Mouse (Mus musculus) midbrain, postnatal 0 days (tissue): ENCODE measurements around the gene Mfap2. TPM values are rescaled to one million over a fixed set of nuclear protein-coding genes. Genes with fewer than 3 reads are reported as not detected.

Experiments used
- ATAC-seq: fragments of 200-750 bp; cut with Nextera tagmentation; 2 replicates; pipeline ENCODE4 v1.8.0; 2017; ENCODE audit warnings: moderate number of reproducible peaks, mild to moderate bottlenecking, moderate TSS enrichment, moderate library complexity; ENCODE audit not compliant: low FRiP score
- DNase-seq: peaks from one replicate; pipeline ENCODE4 v3.0.0-alpha.2; 2015; ENCODE audit warnings: low spot score
- H3K27ac ChIP-seq: fragments of 300-500 bp; sonication (generic); 2 replicates; pipeline ENCODE4 v1.5.1; 2014; ENCODE audit warnings: low read depth, mild to moderate bottlenecking, low read length, mixed read lengths
- H3K27me3 ChIP-seq: fragments of 300-500 bp; sonication (generic); 2 replicates; pipeline ENCODE4 v1.6.1; 2014; ENCODE audit warnings: low read length, control low read depth, mixed read lengths; ENCODE audit not compliant: insufficient read depth
- H3K36me3 ChIP-seq: fragments of 300-500 bp; sonication (generic); 2 replicates; pipeline ENCODE4 v1.6.1; 2014; ENCODE audit warnings: low read length, control low read depth, mixed read lengths; ENCODE audit not compliant: insufficient read depth
- H3K4me1 ChIP-seq: fragments of 300-500 bp; sonication (generic); 2 replicates; pipeline ENCODE4 v1.6.1; 2014; ENCODE audit warnings: mild to moderate bottlenecking, control low read depth, antibody characterized with exemption, low read length, mixed read lengths; ENCODE audit not compliant: insufficient read depth
- H3K4me2 ChIP-seq: fragments of 300-500 bp; sonication (generic); 2 replicates; pipeline ENCODE4 v1.6.1; 2014; ENCODE audit warnings: low read depth, mild to moderate bottlenecking, low read length, mixed read lengths; ENCODE audit not compliant: poor library complexity, severe bottlenecking
- H3K4me3 ChIP-seq: fragments of 300-500 bp; sonication (generic); 2 replicates; pipeline ENCODE4 v1.5.1; 2014; ENCODE audit warnings: low read depth, mild to moderate bottlenecking, low read length, moderate library complexity
- H3K9ac ChIP-seq: fragments of 300-500 bp; sonication (generic); replicated peaks from 2 replicates; pipeline ENCODE4 v1.6.1; 2014; ENCODE audit warnings: mild to moderate bottlenecking, low read length, moderate library complexity, mixed read lengths; ENCODE audit not compliant: poor library complexity, severe bottlenecking
- H3K9me3 ChIP-seq: fragments of 300-500 bp; sonication (generic); 2 replicates; pipeline ENCODE4 v1.6.1; 2016; ENCODE audit warnings: low read length, control low read depth
- CTCF ChIP-seq: IDR thresholded peaks from 2 replicates; pipeline ENCODE4 v1.5.1; 2016; ENCODE audit warnings: antibody characterized with exemption, mild to moderate bottlenecking
- WGBS: fragments of 180-500 bp; shearing (Covaris S2); extraction: QIAGEN DNeasy Blood & Tissue Kit; methylation state at CpG from one replicate; pipeline ENCODE4 v1.1.7; 2014; 5-methylcytosine and 5-hydroxymethylcytosine counted together
- polyA plus RNA-seq: library from polyadenylated mRNA; unstranded; fragments of >200 nt; fragmentation: Nextera tagmentation; extraction: Ambion mirVana; gene quantifications from 2 replicates; pipeline ENCODE4 v1.2.1, GENCODE M21; 2015
- total RNA-seq: library from RNA; depleted of rRNA; stranded (reverse); fragments of >200 nt; gene quantifications from 2 replicates; pipeline ENCODE4 v1.2.3, GENCODE M21; 2014

The Mfap2 gene
- total and polyA plus RNA-seq, 2 experiments from 2014 or later: 32.4 to 104 TPM

- Histone ChIP-seq H3K9me3 (no peaks in the 10 kb centered on the region), H3K4me2 (no peak overlapping the region), H3K36me3 (peaks cover 65% of the 10 kb centered on the region), H3K27ac (no peak overlapping the region), H3K4me3 (no peak overlapping the region), H3K9ac (no peak overlapping the region), H3K27me3 (no peaks in the 10 kb centered on the region), H3K4me1 (no peaks in the 10 kb centered on the region)
- no peak for TF ChIP-seq CTCF
- no peak for DNase-seq
- no peak for ATAC-seq
- 91% methylated on average over 10 of the region's 10 CpGs for WGBS
Observed at GRCm38 (mm10) chr4:140977278-140977677, 32.9 kb upstream of the Mfap2 start.

GRCm38 (mm10) chr4:140977886-140978692 lies 32.1 kb upstream of the Mfap2 start:
- TF ChIP-seq CTCF: no peak
- no peak for ATAC-seq
- Histone ChIP-seq H3K4me3 (no peak overlapping the region), H3K27ac (no peak overlapping the region), H3K9me3 (no peaks in the 10 kb centered on the region), H3K4me1 (no peaks in the 10 kb centered on the region), H3K27me3 (no peaks in the 10 kb centered on the region), H3K4me2 (no peak overlapping the region), H3K9ac (no peak overlapping the region), H3K36me3 (peaks cover 57% of the 10 kb centered on the region)
- DNase-seq: no peak
- 94% methylated on average over 14 of the region's 14 CpGs for WGBS

DNA sequence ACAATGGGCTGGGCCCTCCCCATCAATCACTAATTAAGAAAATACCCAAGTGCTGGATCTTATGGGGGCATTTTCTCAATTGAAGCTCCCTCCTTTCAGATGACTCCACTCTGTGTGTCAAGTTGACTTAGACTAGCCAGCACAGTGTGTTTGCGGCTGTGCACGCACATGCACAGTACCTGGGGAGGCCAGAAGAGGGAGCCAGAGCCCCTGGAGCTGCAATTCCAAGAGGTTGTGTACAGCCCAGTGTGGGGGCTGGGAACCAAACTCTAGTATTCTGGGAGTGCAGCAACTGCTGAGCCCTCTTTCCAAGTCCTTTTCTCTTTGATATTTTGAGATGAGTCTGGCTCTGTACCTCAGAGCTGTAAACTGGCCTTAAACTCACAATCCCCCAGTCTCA lies 28.6 kb upstream of the Mfap2 start:
- Histone ChIP-seq H3K4me1 (no peaks in the 10 kb centered on the region), H3K36me3 (peaks cover 27% of the 10 kb centered on the region), H3K27ac (no peak overlapping the region), H3K9me3 (no peaks in the 10 kb centered on the region), H3K27me3 (no peaks in the 10 kb centered on the region), H3K4me2 (no peak overlapping the region), H3K9ac (no peak overlapping the region), H3K4me3 (no peak overlapping the region)
- DNase-seq: no peak
- ATAC-seq: no peak
- 98% methylated on average over 2 of the region's 2 CpGs for WGBS
- peak; percentile 47 for TF ChIP-seq CTCF

DNA sequence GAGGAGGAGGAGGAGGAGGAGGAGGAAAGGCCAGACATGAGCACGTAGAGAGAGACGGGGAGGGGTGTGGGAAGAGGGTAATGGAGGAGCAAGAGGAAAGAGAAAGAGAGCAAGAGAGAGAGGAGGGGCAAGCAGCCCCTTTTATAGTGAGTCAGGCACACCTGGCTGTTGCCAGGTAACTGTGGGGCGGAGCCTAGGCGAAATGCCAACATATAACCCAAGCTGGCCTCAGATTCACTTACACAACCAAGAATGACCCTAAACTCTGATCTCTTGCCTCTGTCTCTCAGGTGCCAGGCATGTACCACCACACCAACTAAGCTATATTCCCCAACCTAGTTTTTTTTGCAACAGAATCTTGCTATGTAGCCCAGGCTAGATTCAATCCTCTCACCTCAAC lies 27.4 kb upstream of the Mfap2 start:
- WGBS: 54% methylated on average over 4 of the region's 4 CpGs
- no peak for ATAC-seq
- H3K9me3 ChIP-seq: no peaks in the 10 kb centered on the region
- no peaks in the 10 kb centered on the region for H3K27me3 ChIP-seq
- H3K27ac ChIP-seq: peak overlapping the region; percentile 51
- no peak for TF ChIP-seq CTCF
- no peak for DNase-seq
- H3K4me3 ChIP-seq: no peak overlapping the region
- H3K9ac ChIP-seq: no peak overlapping the region
- H3K36me3 ChIP-seq: peaks cover 20% of the 10 kb centered on the region
- no peaks in the 10 kb centered on the region for H3K4me1 ChIP-seq
- no peak overlapping the region for H3K4me2 ChIP-seq

- no peak for ATAC-seq
- H3K4me2 ChIP-seq: no peak overlapping the region
- H3K4me3 ChIP-seq: no peak overlapping the region
- H3K27ac ChIP-seq: peak overlapping the region; percentile 51
- no peaks in the 10 kb centered on the region for H3K9me3 ChIP-seq
- no peak overlapping the region for H3K9ac ChIP-seq
- WGBS: 15% methylated on average over 9 of the region's 9 CpGs
- no peaks in the 10 kb centered on the region for H3K27me3 ChIP-seq
- no peak for TF ChIP-seq CTCF
- peaks cover 18% of the 10 kb centered on the region for H3K36me3 ChIP-seq
- no peak for DNase-seq
- no peaks in the 10 kb centered on the region for H3K4me1 ChIP-seq
Observed at GRCm38 (mm10) chr4:140983442-140983841, 26.8 kb upstream of the Mfap2 start.

DNA sequence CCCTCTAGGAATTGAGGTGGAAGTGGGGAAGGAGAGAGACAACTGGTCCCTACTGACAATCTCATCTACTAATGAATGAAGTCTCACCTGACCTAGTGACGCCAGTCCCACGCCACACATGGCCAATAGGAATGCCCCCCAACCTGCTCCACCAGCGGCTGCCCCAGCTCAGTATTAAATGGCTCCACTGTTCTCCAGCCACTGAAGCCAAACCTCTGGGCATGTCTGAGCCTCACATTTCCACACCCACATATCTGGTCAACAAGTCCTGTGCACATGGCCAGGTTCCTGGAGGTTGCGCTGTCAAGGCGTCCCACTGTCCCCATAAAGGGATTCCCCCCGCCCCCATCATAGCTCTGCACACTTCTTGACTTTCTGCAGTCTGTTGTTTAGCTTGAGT lies 25.7 kb upstream of the Mfap2 start:
- Histone ChIP-seq H3K4me3 (no peak overlapping the region), H3K9me3 (no peaks in the 10 kb centered on the region), H3K36me3 (peaks cover 8% of the 10 kb centered on the region; the same call in 1 of the 2 replicates), H3K27ac (no peak overlapping the region), H3K9ac (no peak overlapping the region), H3K4me2 (no peak overlapping the region), H3K27me3 (no peaks in the 10 kb centered on the region), H3K4me1 (peaks cover 6% of the 10 kb centered on the region; the same call in 1 of the 2 replicates)
- DNase-seq: no peak
- ATAC-seq: no peak
- no peak for TF ChIP-seq CTCF
- 92% methylated on average over 6 of the region's 6 CpGs for WGBS
